Mouse (Mus musculus) 416B (cell line): ENCODE results near the gene Tbrg1.

Source experiments
- DNase-seq: peaks from one replicate; pipeline ENCODE4 v3.0.0; 2011; ENCODE audit warnings: low read depth

The Tbrg1 gene

GRCm38 (mm10) chr9:37656931-37657481 is at the start of gene Tbrg1:
Gene Tbrg1, minus strand, starts transcription at chr9:37657312.
- DNase-seq = peak; percentile 92

GRCm38 (mm10) chr9:37689970-37690686 is 33.0 kb upstream of the Tbrg1 start:
- DNase-seq = peak; percentile 46

GRCm38 (mm10) chr9:37687941-37688303 is 30.8 kb upstream of the Tbrg1 start:
- DNase-seq = peak; percentile 45

GRCm38 (mm10) chr9:37687288-37687940 is 30.3 kb upstream of the Tbrg1 start:
- no peak for DNase-seq

- DNase-seq = no peak
These were observed 24.0 kb upstream of the Tbrg1 start for GRCm38 (mm10) chr9:37681123-37681522.

- no peak for DNase-seq
These were observed 18.2 kb upstream of the Tbrg1 start for GRCm38 (mm10) chr9:37675287-37675686.

- no peak for DNase-seq
These were observed 13.1 kb upstream of the Tbrg1 start for GRCm38 (mm10) chr9:37670261-37670660.

- DNase-seq = no peak
These were observed 12.6 kb upstream of the Tbrg1 start for GRCm38 (mm10) chr9:37669678-37670077.

- DNase-seq = peak; percentile 13
These were observed 12.0 kb upstream of the Tbrg1 start, which contains the start of gene Panx3 for GRCm38 (mm10) chr9:37669115-37669514. Gene Panx3, minus strand, starts transcription at chr9:37669235.

- no peak for DNase-seq
These were observed 8.9 kb upstream of the Tbrg1 start for GRCm38 (mm10) chr9:37666045-37666444.

- DNase-seq = no peak
These were observed 7.5 kb upstream of the Tbrg1 start for GRCm38 (mm10) chr9:37664604-37665003.

GRCm38 (mm10) chr9:37663210-37663609 is 6.1 kb upstream of the Tbrg1 start:
- DNase-seq = no peak

GRCm38 (mm10) chr9:37659413-37659812 is 2.3 kb upstream of the Tbrg1 start:
- no peak for DNase-seq

GRCm38 (mm10) chr9:37656439-37656881 is 652 bp downstream of the Tbrg1 start:
- peak; percentile 58 for DNase-seq

GRCm38 (mm10) chr9:37655961-37656360 is 1.2 kb downstream of the Tbrg1 start:
- peak; percentile 50 for DNase-seq

- DNase-seq = no peak
These were observed 3.3 kb downstream of the Tbrg1 start for GRCm38 (mm10) chr9:37653836-37654235.

GRCm38 (mm10) chr9:37650639-37651038 is 6.5 kb downstream of the Tbrg1 start:
- no peak for DNase-seq

GRCm38 (mm10) chr9:37646246-37646645 is 10.9 kb downstream of the Tbrg1 start:
- DNase-seq = no peak

GRCm38 (mm10) chr9:37638721-37639120 is 18.4 kb downstream of the Tbrg1 start:
- DNase-seq = no peak

- DNase-seq = peak; percentile 89
These were observed 20.1 kb downstream of the Tbrg1 start for GRCm38 (mm10) chr9:37636800-37637542.

GRCm38 (mm10) chr9:37636335-37636734 is 20.8 kb downstream of the Tbrg1 start:
- peak; percentile 79 for DNase-seq

- DNase-seq = no peak
These were observed 22.8 kb downstream of the Tbrg1 start for GRCm38 (mm10) chr9:37634269-37634668.
